ENCODE assay signal across 7 mouse cellular contexts in genomic region chr9:66511580-66512350, GRCm38 (mm10). TPM values are rescaled to one million over a fixed set of nuclear protein-coding genes. Genes with fewer than 3 reads are reported as not detected.
A peak's percentile ranks its signal among the peaks of the same experiment; 100 is the strongest.
DNase-seq lines count a peak whose midpoint lies in the region; ATAC-seq and TF ChIP-seq lines count a peak whose summit lies in the region.

No protein-coding gene starts in this region.

- H3K27me3 ChIP-seq in intestine, postnatal 0 days (replicated peaks; ENCODE audit: control insufficient read depth, insufficient read depth, low read length): no peaks in the 10 kb centered on the region
- H3K27me3 ChIP-seq in midbrain, embryonic 12.5 days: no peaks in the 10 kb centered on the region
- no peaks in the 10 kb centered on the region for H3K27me3 ChIP-seq in small intestine, adult 2 months (ENCODE audit: control insufficient read depth, insufficient read depth, low read length)

- H3K4me3 ChIP-seq in intestine, postnatal 0 days (ENCODE audit: low read depth, low read length): peak overlapping the region; percentile 63
- peak overlapping the region; percentile 52 for H3K4me3 ChIP-seq in midbrain, embryonic 12.5 days
- H3K4me3 ChIP-seq in small intestine, adult 2 months (ENCODE audit: low read depth, low read length): peak overlapping the region; percentile 71

- no peaks in the 10 kb centered on the region for H3K9me3 ChIP-seq in intestine, postnatal 0 days (ENCODE audit: control insufficient read depth)
- no peaks in the 10 kb centered on the region for H3K9me3 ChIP-seq in midbrain, embryonic 12.5 days

- H3K36me3 ChIP-seq in intestine, postnatal 0 days (ENCODE audit: control insufficient read depth, insufficient read depth): peaks cover 32% of the 10 kb centered on the region
- H3K36me3 ChIP-seq in midbrain, embryonic 12.5 days: peaks cover 59% of the 10 kb centered on the region
- H3K36me3 ChIP-seq in small intestine, adult 2 months (ENCODE audit: control insufficient read depth, insufficient read depth, low read length): peaks cover 19% of the 10 kb centered on the region

- intact Hi-C loops in left cerebral cortex, postnatal 4 days (cut with DNase I): loop anchor here (5.0 to 10.0 kb wide), 2 partner anchors 321 to 463 kb away; partner anchors contain the start of genes Aph1c and Lactb

- H3K9ac ChIP-seq in intestine, postnatal 0 days (ENCODE audit: low read depth, low read length): peak overlapping the region; percentile 79
- H3K9ac ChIP-seq in midbrain, embryonic 12.5 days (replicated peaks): peak overlapping the region; percentile 72

- peak; percentile 36; the same call in 1 of the 2 replicates for TF ChIP-seq POLR2A in small intestine, adult 2 months (IDR thresholded peaks at IDR 0.05; ENCODE audit: low read depth, low read length)

- peak overlapping the region; percentile 96 for H3K4me2 ChIP-seq in intestine, postnatal 0 days (replicated peaks; ENCODE audit: low read depth)
- H3K4me2 ChIP-seq in midbrain, embryonic 12.5 days (replicated peaks): peak overlapping the region; percentile 92

- peak; percentile 85 for ATAC-seq in intestine, postnatal 0 days
- ATAC-seq in midbrain, embryonic 12.5 days (ENCODE audit: low FRiP score, low read depth): peak; percentile 88

- peaks cover 12% of the 10 kb centered on the region; the same call in 1 of the 2 replicates for H3K4me1 ChIP-seq in intestine, postnatal 0 days (replicated peaks; ENCODE audit: control insufficient read depth, insufficient read depth, low read length)
- H3K4me1 ChIP-seq in midbrain, embryonic 12.5 days: peaks cover 19% of the 10 kb centered on the region
- H3K4me1 ChIP-seq in small intestine, adult 2 months (ENCODE audit: control insufficient read depth, insufficient read depth, insufficient read length, low read length): peaks cover 16% of the 10 kb centered on the region

- WGBS in intestine, postnatal 0 days: under 1% methylated on average over 78 of the region's 78 CpGs
- under 1% methylated on average over 78 of the region's 78 CpGs for WGBS in midbrain, embryonic 12.5 days
- WGBS in small intestine, adult 2 months: under 1% methylated on average over 78 of the region's 78 CpGs

- peak; percentile 98 for DNase-seq in adrenal gland, adult 2 months
- peak; percentile 91 for DNase-seq in embryo, embryonic 11.5 days (ENCODE audit: low read depth, low spot score)
- DNase-seq in gastrocnemius, postnatal 4 days (ENCODE audit: low spot score in 2 of 2): peak; percentile 89 to 93
- DNase-seq in left cerebral cortex, postnatal 4 days: peak; percentile 95

- peak; percentile 31; the same call in 1 of the 2 replicates for TF ChIP-seq CTCF in intestine, postnatal 0 days (IDR thresholded peaks at IDR 0.05; ENCODE audit: low read depth)
- no peak for TF ChIP-seq CTCF in small intestine, adult 2 months (IDR thresholded peaks at IDR 0.05; ENCODE audit: extremely low read depth, insufficient read length, insufficient replicate concordance, low read depth, low read length)

- peak overlapping the region; percentile 94 for H3K27ac ChIP-seq in intestine, postnatal 0 days (ENCODE audit: low read depth, low read length)
- peak overlapping the region; percentile 92 for H3K27ac ChIP-seq in midbrain, embryonic 12.5 days (replicated peaks)
- H3K27ac ChIP-seq in small intestine, adult 2 months (ENCODE audit: insufficient read depth, low read depth, low read length): peak overlapping the region; percentile 84

RNA-seq across cellular contexts. Expression of gene Fbxl22, which starts 2.6 kb away (rescaled TPM):
- under 1 TPM; 0.52 to 0.75 TPM for total RNA-seq in adrenal gland, adult 2 months (2021)
- 1.8 and 2.7 TPM in 2 replicates for polyA plus RNA-seq in adrenal gland, adult 2 months (2012; rRNA removed)
- total RNA-seq in gastrocnemius, postnatal 4 days (2021): 10 to 100 TPM; 16.9 to 27.6 TPM
- polyA plus RNA-seq in intestine, postnatal 0 days (2015; fragmentation: Nextera tagmentation; extraction: Ambion mirVana): 12.9 and 15.4 TPM in 2 replicates
- under 1 TPM; 0.24 to 0.46 TPM for total RNA-seq in left cerebral cortex, postnatal 4 days (2021)
- polyA plus RNA-seq in midbrain, embryonic 12.5 days (2016; fragmentation: Nextera tagmentation; extraction: Ambion mirVana): 2.0 and 2.5 TPM in 2 replicates
- polyA plus RNA-seq in small intestine, adult 2 months (2012; rRNA removed): 20.3 and 20.5 TPM in 2 replicates

Comparison
In these comparisons a context has a peak if more than half of its experiments do, and no peak if none do; other contexts are left out.
1. Peak in every context shown above with its lines: DNase-seq, ATAC-seq, H3K4me3 ChIP-seq and H3K27ac ChIP-seq.